Mouse (Mus musculus) CH12.LX (cell line): ENCODE measurements around the gene Rb1. TPM values are rescaled to one million over a fixed set of nuclear protein-coding genes. Genes with fewer than 3 reads are reported as not detected.

Experiments used
- DNase-seq: peaks from one replicate; pipeline ENCODE4 v3.0.0-alpha.2; 2013; ENCODE audit errors: extremely low read depth
- H3K27ac ChIP-seq: 2 replicates; pipeline ENCODE4 v1.5.1; 2012; ENCODE audit warnings: low read depth, mild to moderate bottlenecking, control low read depth, moderate library complexity; ENCODE audit not compliant: insufficient read depth
- H3K27me3 ChIP-seq: replicated peaks from 2 replicates; pipeline ENCODE3; 2012; ENCODE audit warnings: inconsistent platforms
- H3K36me3 ChIP-seq, 2 experiments: replicated peaks in 1 of 2; 2 replicates each; pipeline versions ENCODE3 to v1.6.1; 2012; ENCODE audit warnings: inconsistent platforms in 1 of 2, low read length in 1 of 2, mild to moderate bottlenecking in 1 of 2, mixed read lengths in 1 of 2, moderate library complexity in 1 of 2; ENCODE audit not compliant: control insufficient read depth in 1 of 2, insufficient read depth in 1 of 2
- H3K4me1 ChIP-seq, 2 experiments: 2 replicates each; pipeline ENCODE4 v1.6.1; 2012; ENCODE audit warnings: inconsistent platforms in 1 of 2, moderate library complexity in 1 of 2; ENCODE audit not compliant: insufficient read depth in 2 of 2, control insufficient read depth in 1 of 2
- H3K4me2 ChIP-seq: 2 replicates; pipeline ENCODE4 v1.6.1; 2012; ENCODE audit warnings: low read depth, mild to moderate bottlenecking, control low read depth; ENCODE audit not compliant: poor library complexity, insufficient read depth, severe bottlenecking
- H3K4me3 ChIP-seq, 3 experiments: fragments of 150-350 bp in 1 of 3; sonication (generic) in 1 of 3; replicated peaks in 1 of 3; 2 replicates each; pipeline versions ENCODE3 to v1.5.1; 2011 to 2012; ENCODE audit warnings: low read depth in 2 of 3, low read length in 2 of 3, mild to moderate bottlenecking in 2 of 3, moderate library complexity in 2 of 3, control low read depth in 1 of 3, improper control_type of control experiment in 1 of 3, inconsistent platforms in 1 of 3, mixed read lengths in 1 of 3; ENCODE audit not compliant: poor library complexity in 1 of 3
- H3K79me2 ChIP-seq: replicated peaks from 2 replicates; pipeline ENCODE4 v1.6.1; 2012; ENCODE audit warnings: mild to moderate bottlenecking, moderate library complexity; ENCODE audit not compliant: control insufficient read depth, poor library complexity, insufficient read depth, severe bottlenecking; ENCODE audit errors: extremely low read depth
- H3K9ac ChIP-seq: 2 replicates; pipeline ENCODE4 v1.6.1; 2012; ENCODE audit warnings: low read depth, mild to moderate bottlenecking, control low read depth, moderate library complexity; ENCODE audit not compliant: insufficient read depth
- H3K9me3 ChIP-seq: replicated peaks from 2 replicates; pipeline ENCODE3; 2012; ENCODE audit warnings: low read length, inconsistent platforms, mixed read lengths
- BHLHE40 ChIP-seq: IDR thresholded peaks from 2 replicates; pipeline ENCODE4 v1.6.1; 2011; ENCODE audit warnings: mild to moderate bottlenecking, low read depth, low read length, improper control_type of control experiment
- CTCF ChIP-seq, 2 experiments: IDR thresholded peaks in 1 of 2; conservative IDR thresholded peaks in 1 of 2; 2 replicates each; pipeline ENCODE4 v1.5.1; 2011 to 2012; ENCODE audit warnings: low read depth in 2 of 2, low read length in 2 of 2, improper control_type of control experiment in 1 of 2, inconsistent platforms in 1 of 2, mild to moderate bottlenecking in 1 of 2, moderate library complexity in 1 of 2
- E2F4 ChIP-seq: IDR thresholded peaks from 2 replicates; pipeline ENCODE4 v1.6.1; 2011; ENCODE audit warnings: low read depth, low read length, improper control_type of control experiment; ENCODE audit not compliant: insufficient replicate concordance
- ELF1 ChIP-seq: IDR thresholded peaks from 2 replicates; pipeline ENCODE4 v1.6.1; 2014; ENCODE audit warnings: low read depth, mild to moderate bottlenecking, inconsistent platforms, low read length, improper control_type of control experiment
- ETS1 ChIP-seq: conservative IDR thresholded peaks from 2 replicates; pipeline ENCODE4 v1.6.1; 2012; ENCODE audit warnings: low read depth, mild to moderate bottlenecking, inconsistent platforms, low read length, improper control_type of control experiment, moderate library complexity
- GABPA ChIP-seq: IDR thresholded peaks from 2 replicates; pipeline ENCODE4 v1.6.1; 2012; ENCODE audit warnings: low read depth, low read length, improper control_type of control experiment, inconsistent platforms; ENCODE audit not compliant: insufficient replicate concordance
- HCFC1 ChIP-seq: IDR thresholded peaks from 2 replicates; pipeline ENCODE4 v1.6.1; 2012; ENCODE audit warnings: low read depth, mild to moderate bottlenecking, inconsistent platforms, low read length, improper control_type of control experiment
- IRF4 ChIP-seq: IDR thresholded peaks from 2 replicates; pipeline ENCODE4 v1.6.1; 2014; ENCODE audit warnings: low read depth, mild to moderate bottlenecking, inconsistent platforms, low read length, improper control_type of control experiment
- JUN ChIP-seq: IDR thresholded peaks from 2 replicates; pipeline ENCODE4 v1.6.1; 2011; ENCODE audit warnings: low read depth, mild to moderate bottlenecking, low read length, improper control_type of control experiment, moderate library complexity; ENCODE audit not compliant: insufficient read depth
- MAFK ChIP-seq: IDR thresholded peaks from 2 replicates; pipeline ENCODE4 v1.6.1; 2011; ENCODE audit warnings: low read length, improper control_type of control experiment; ENCODE audit not compliant: insufficient replicate concordance
- MAX ChIP-seq: IDR thresholded peaks from 2 replicates; pipeline ENCODE4 v1.6.1; 2011; ENCODE audit warnings: low read length, improper control_type of control experiment
- MEF2A ChIP-seq: IDR thresholded peaks from 2 replicates; pipeline ENCODE4 v1.6.1; 2014; ENCODE audit warnings: low read depth, mild to moderate bottlenecking, inconsistent platforms, low read length, improper control_type of control experiment, borderline replicate concordance
- NELFE ChIP-seq: IDR thresholded peaks from 2 replicates; pipeline ENCODE4 v1.6.1; 2011; ENCODE audit warnings: low read depth, low read length, improper control_type of control experiment
- NRF1 ChIP-seq: IDR thresholded peaks from 2 replicates; pipeline ENCODE4 v1.6.1; 2014; ENCODE audit warnings: low read depth, mild to moderate bottlenecking, inconsistent platforms, low read length, improper control_type of control experiment, moderate library complexity
- POLR2A ChIP-seq: IDR thresholded peaks from 2 replicates; pipeline ENCODE4 v1.6.1; 2011; ENCODE audit warnings: low read depth, mild to moderate bottlenecking, improper control_type of control experiment, low read length
- POLR2AphosphoS2 ChIP-seq: IDR thresholded peaks from 2 replicates; pipeline ENCODE4 v1.6.1; 2011; ENCODE audit warnings: low read depth, low read length, improper control_type of control experiment
- RAD21 ChIP-seq: IDR thresholded peaks from 2 replicates; pipeline ENCODE4 v1.6.1; 2011; ENCODE audit warnings: low read depth, mild to moderate bottlenecking, low read length, improper control_type of control experiment, moderate library complexity
- RCOR1 ChIP-seq: conservative IDR thresholded peaks from 2 replicates; pipeline ENCODE4 v1.6.1; 2012; ENCODE audit warnings: low read depth, mild to moderate bottlenecking, inconsistent platforms, low read length, improper control_type of control experiment
- SIN3A ChIP-seq: IDR thresholded peaks from 2 replicates; pipeline ENCODE4 v1.6.1; 2012; ENCODE audit warnings: low read length, improper control_type of control experiment, inconsistent platforms
- SMC3 ChIP-seq: IDR thresholded peaks from 2 replicates; pipeline ENCODE4 v1.6.1; 2011; ENCODE audit warnings: low read depth, low read length, improper control_type of control experiment
- TBP ChIP-seq: conservative IDR thresholded peaks from 2 replicates; pipeline ENCODE4 v1.6.1; 2011; ENCODE audit warnings: low read depth, low read length, improper control_type of control experiment
- UBTF ChIP-seq: IDR thresholded peaks from 2 replicates; pipeline ENCODE4 v1.6.1; 2012; ENCODE audit warnings: low read depth, mild to moderate bottlenecking, inconsistent platforms, low read length, improper control_type of control experiment, moderate library complexity
- USF1 ChIP-seq: IDR thresholded peaks from 2 replicates; pipeline ENCODE4 v1.6.1; 2014; ENCODE audit warnings: low read depth, mild to moderate bottlenecking, inconsistent platforms, low read length, improper control_type of control experiment
- ZMIZ1 ChIP-seq: IDR thresholded peaks from 2 replicates; pipeline ENCODE4 v1.6.1; 2012; ENCODE audit warnings: low read depth, mild to moderate bottlenecking, inconsistent platforms, low read length, improper control_type of control experiment
- ZNF384 ChIP-seq: IDR thresholded peaks from 2 replicates; pipeline ENCODE4 v1.6.1; 2012; ENCODE audit warnings: low read depth, low read length, improper control_type of control experiment, inconsistent platforms
- dilution Hi-C: fragments of 300-500 bp; cut with MboI; formaldehyde crosslinking; loops from 2 replicates; pipeline ENCODE4 v1.14.3; 2020; ENCODE audit warnings: low sequenced_read_pairs; ENCODE audit not compliant: extremely low pct_unique_long_range_greater_than_20kb, extremely low pct_ligation_motif_present
- in situ Hi-C: fragments of 300-500 bp; cut with MboI; formaldehyde crosslinking; loops from 3 replicates; pipeline ENCODE4 v1.14.3; 2019; ENCODE audit warnings: low sequenced_read_pairs, low pct_ligation_motif_present, low pct_unique_long_range_greater_than_20kb, mixed read lengths
- polyA plus RNA-seq: library from polyadenylated mRNA; unstranded; fragments of >175 nt; gene quantifications from 2 replicates; pipeline ENCODE4 v1.2.1, GENCODE M21; 2012; ENCODE audit warnings: low read depth; ENCODE audit not compliant: insufficient read length
- total RNA-seq, 2 experiments: library from RNA; depleted of rRNA; stranded (reverse); fragments of 300-350 nt in 1 of 2; fragments of >200 nt in 1 of 2; gene quantifications; 2 replicates each; pipeline ENCODE4 v1.2.3; 2012 to 2014

Gene Rb1
- total and polyA plus RNA-seq, 3 experiments = 13.6 to 16.7 (median 15.2) TPM

GRCm38 (mm10) chr14:73279096-73279495, 46.5 kb downstream of the Rb1 start (continued):
- TF ChIP-seq USF1 = no peak
- no peak for TF ChIP-seq TBP
- TF ChIP-seq RCOR1 = no peak
- TF ChIP-seq UBTF = no peak
- TF ChIP-seq E2F4 = no peak

GRCm38 (mm10) chr14:73271807-73272206, 53.8 kb downstream of the Rb1 start:
- in situ Hi-C loops = no loop called here
- TF ChIP-seq ZMIZ1 = no peak
- no peak for TF ChIP-seq BHLHE40
- no peak for DNase-seq
- dilution Hi-C loops = no loop called here
- H3K36me3 ChIP-seq = peaks cover 7 to 10% of the 10 kb centered on the region in 2 experiments
- H3K79me2 ChIP-seq = no peaks in the 10 kb centered on the region
- H3K4me3 ChIP-seq = no peak overlapping the region
- H3K9me3 ChIP-seq = no peaks in the 10 kb centered on the region
- no peaks in the 10 kb centered on the region for H3K27me3 ChIP-seq
- no peak overlapping the region for H3K9ac ChIP-seq
- H3K27ac ChIP-seq = no peak overlapping the region
- peaks cover 0 to 5% of the 10 kb centered on the region in 2 experiments; a peak in 2 of 4 replicates for H3K4me1 ChIP-seq
- no peak overlapping the region for H3K4me2 ChIP-seq

- dilution Hi-C loops (no loop called here), in situ Hi-C loops (no loop called here)
- H3K36me3 ChIP-seq = peaks cover 20 to 28% of the 10 kb centered on the region in 2 experiments
Observed at GRCm38 (mm10) chr14:73266166-73266565, 59.5 kb downstream of the Rb1 start.

More at GRCm38 (mm10) chr14:73266166-73266565, 59.5 kb downstream of the Rb1 start:
- no peaks in the 10 kb centered on the region for H3K27me3 ChIP-seq
- H3K9me3 ChIP-seq = peaks cover 4% of the 10 kb centered on the region
- no peak overlapping the region for H3K4me2 ChIP-seq
- TF ChIP-seq SMC3 (peak; percentile 41; the same call in 1 of the 2 replicates), NELFE (no peak), ETS1 (no peak), UBTF (no peak), HCFC1 (no peak), MAFK (no peak), RAD21 (peak; percentile 34), IRF4 (no peak), MEF2A (no peak), NRF1 (no peak), POLR2A (no peak), CTCF (conservative IDR thresholded peaks at IDR 0.05 in 1 of 2, IDR thresholded peaks at IDR 0.05 in 1 of 2; ENCODE audit: low read depth in 2 of 2, low read length in 2 of 2) (peak in 1 of 2 experiments; percentile 47; a peak in 3 of 4 replicates), GABPA (no peak), E2F4 (no peak), POLR2AphosphoS2 (no peak), ZMIZ1 (no peak), ZNF384 (no peak), ELF1 (no peak), MAX (no peak), SIN3A (no peak), JUN (no peak)
- peaks cover 0 to 5% of the 10 kb centered on the region in 2 experiments; a peak in 2 of 4 replicates for H3K4me1 ChIP-seq
- H3K27ac ChIP-seq = no peak overlapping the region
- H3K9ac ChIP-seq = no peak overlapping the region
- DNase-seq = no peak
- H3K79me2 ChIP-seq = no peaks in the 10 kb centered on the region
- no peak overlapping the region for H3K4me3 ChIP-seq
